Mouse (Mus musculus) retina, postnatal 7 days (tissue): Measurements from ENCODE around the gene Nab2.

Source experiments
- DNase-seq: peaks from one replicate; pipeline ENCODE4 v3.0.0-alpha.2; 2012; ENCODE audit warnings: low read depth, low spot score

The Nab2 gene

DNA sequence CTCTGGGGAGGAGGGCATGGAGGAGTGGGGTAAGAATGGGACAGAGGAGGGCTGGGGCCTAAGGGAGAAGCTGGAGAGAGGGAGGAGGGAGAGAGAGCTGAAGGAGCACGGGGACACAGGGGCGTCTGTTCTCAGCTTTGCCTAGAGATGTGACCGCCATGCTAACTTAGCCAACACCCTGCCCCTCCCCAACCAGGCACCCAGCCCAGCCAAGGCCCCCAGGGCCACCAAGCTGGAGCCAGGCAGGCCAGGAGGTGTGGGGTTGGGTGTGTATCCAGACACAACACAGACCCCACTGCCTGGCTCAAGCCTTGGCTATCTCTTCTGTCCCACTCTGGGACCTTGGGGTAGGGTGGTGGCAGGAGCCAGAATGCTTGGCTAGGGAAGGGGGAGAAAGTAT, 52.8 kb downstream of the Nab2 start:
- no peak for DNase-seq

DNA sequence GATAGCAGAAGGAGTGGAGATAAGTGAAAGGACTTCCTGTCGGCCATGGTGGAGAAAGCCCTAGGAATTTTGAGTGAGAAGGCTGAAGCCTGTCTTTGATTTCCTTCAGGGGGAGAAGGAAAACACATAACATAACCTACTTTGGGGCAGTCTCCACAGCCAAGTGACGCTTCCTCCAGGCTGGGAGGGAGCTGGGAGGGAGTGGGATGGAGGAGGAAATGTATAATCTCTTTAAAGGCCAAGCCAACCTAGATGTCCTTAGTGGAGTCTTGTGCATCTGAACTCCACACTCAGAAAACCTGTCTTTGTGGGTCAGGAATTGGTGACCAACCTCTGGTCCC, 53.4 kb downstream of the Nab2 start:
- no peak for DNase-seq

DNA sequence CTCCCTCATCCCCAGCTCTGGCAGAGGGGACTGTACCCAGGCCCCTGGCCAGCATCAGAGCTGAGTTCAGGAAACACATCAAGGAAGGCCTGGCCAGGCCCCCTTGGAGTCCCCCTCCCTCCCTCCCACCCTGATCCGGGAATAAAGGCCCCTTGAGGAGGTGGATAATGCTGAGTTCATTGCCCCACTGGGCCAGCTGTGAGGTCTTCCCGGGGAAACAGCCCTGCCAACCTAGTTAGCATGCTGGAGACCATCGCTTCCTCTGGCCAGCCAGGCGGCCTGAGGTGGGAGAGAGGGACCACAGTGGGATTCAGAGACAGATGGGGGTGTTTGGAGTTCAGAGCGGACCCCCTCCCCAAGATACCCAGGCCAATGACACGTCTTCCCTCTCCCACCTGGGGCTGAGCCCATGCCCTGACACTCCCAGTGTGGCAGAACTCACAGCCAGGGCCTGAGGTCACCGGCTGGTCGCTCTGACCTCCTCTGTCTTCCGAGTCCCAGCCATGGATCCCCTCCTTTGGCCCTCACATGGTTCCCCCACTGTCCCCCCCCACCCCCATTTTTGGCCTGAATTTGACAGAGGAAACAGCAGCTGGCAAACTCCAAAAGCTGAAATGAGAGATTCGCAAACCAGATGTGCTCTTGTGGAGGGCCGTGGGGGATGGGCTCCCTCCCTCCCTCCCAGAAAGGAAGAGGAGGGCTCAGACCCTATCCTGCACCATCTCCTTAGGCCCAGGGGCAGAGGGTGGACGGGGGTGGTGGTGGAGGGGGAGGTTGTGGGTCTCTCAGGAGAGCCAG, 53.9 kb downstream of the Nab2 start:
- no peak for DNase-seq

DNA sequence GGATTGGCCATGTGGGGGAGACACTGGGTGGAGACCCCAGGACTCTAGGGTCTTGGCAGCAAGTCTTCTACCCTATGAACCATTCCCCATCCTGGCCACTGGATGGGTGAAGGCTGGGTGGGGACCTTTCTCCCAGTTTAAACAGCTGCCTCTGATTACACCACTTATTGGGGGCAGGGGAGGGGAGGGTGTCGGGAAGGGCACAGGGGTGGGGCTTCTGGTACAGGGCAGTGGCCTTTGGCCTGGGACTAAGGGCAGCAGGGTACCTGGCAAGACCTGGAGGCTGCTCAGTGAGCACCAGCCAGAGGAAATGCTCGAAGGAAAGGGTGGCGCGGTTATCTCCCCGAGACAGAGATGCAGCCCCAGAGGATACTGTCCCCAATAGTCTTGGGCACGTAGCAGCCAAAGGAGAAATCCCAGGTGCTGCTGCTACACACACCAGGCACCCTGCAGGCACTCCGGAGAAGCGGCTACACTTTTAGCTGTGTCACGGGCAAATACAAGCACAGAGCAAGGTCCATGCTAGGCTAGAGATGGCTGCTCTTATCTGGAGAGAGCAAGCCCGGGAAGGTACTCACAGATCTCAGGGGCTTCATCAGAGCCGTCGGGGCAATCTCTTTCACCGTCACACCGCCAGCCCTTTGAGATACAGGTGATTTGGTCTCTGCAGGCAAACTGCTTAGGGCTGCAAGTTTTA, 56.1 kb downstream of the Nab2 start:
- DNase-seq, result no peak
